Mouse (Mus musculus) ES-E14 (cell line): ENCODE data around the gene Mybph.

Experiments used
- CHD2 ChIP-seq: IDR thresholded peaks from 2 replicates; pipeline ENCODE4 v1.6.1; 2014; ENCODE audit warnings: mild to moderate bottlenecking, low read depth, low read length, inconsistent platforms
- ZNF384 ChIP-seq: IDR thresholded peaks from 2 replicates; pipeline ENCODE4 v1.6.1; 2012; ENCODE audit warnings: low read depth, low read length, inconsistent platforms

DNA sequence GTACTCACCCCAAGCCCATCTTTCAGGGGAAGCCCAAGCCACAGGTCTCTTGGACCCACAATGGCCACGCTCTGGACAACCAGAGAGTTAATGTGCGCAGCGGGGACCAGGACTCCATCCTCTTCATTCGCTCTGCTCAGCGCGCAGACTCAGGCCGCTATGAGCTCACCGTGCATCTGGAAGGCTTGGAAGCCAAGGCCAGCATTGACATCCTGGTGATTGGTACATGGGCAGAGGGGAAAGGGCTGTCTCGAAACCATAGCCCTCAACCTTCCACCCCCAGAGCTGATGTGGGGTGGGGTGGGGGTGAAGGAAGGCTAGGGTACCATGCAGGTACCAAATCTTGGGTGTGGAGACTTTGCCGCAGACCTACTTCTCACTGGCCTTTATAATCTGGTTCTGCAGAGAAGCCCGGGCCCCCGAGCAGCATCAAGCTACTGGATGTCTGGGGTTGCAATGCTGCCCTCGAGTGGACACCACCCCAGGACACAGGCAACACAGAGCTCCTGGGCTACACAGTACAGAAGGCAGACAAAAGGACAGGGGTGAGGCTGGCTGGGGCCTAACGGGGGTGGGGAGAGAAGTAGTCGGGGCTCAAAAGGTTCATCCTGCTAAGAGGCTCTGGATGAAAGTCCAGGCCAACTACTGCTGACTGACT is 4.2 kb downstream of the Mybph start:
- TF ChIP-seq CHD2 (no peak), ZNF384 (no peak)
